Mouse (Mus musculus) heart, adult 2 months (tissue): ENCODE results near the gene Otos.

Experiments used
- CTCF ChIP-seq: fragments of 200-600 bp; IDR thresholded peaks from 2 replicates; pipeline ENCODE4 v1.8.1; 2022; ENCODE audit warnings: antibody characterized with exemption, mild to moderate bottlenecking, moderate library complexity
- POLR2A ChIP-seq: fragments of 200-500 bp; IDR thresholded peaks from 2 replicates; pipeline ENCODE4 v1.6.1; 2011; ENCODE audit warnings: mild to moderate bottlenecking, low read depth, low read length, control low read depth; ENCODE audit not compliant: insufficient read depth

GRCm38 (mm10) chr1:92686994-92687393 lies 38.4 kb upstream of the Otos start:
- TF ChIP-seq POLR2A = no peak
- no peak for TF ChIP-seq CTCF
